Mouse (Mus musculus): Measurements from ENCODE around the gene Idi1. TPM values are rescaled to one million over a fixed set of nuclear protein-coding genes. Genes with fewer than 3 reads are reported as not detected.
"Not testable (repeated sequence)": the region's sequence is repeated elsewhere in the genome, so short reads cannot be mapped to it uniquely, and the experiment has no call there.

Gene Idi1
- polyA plus RNA-seq, 1 experiment from 2014 or later = 81.8 TPM

DNA sequence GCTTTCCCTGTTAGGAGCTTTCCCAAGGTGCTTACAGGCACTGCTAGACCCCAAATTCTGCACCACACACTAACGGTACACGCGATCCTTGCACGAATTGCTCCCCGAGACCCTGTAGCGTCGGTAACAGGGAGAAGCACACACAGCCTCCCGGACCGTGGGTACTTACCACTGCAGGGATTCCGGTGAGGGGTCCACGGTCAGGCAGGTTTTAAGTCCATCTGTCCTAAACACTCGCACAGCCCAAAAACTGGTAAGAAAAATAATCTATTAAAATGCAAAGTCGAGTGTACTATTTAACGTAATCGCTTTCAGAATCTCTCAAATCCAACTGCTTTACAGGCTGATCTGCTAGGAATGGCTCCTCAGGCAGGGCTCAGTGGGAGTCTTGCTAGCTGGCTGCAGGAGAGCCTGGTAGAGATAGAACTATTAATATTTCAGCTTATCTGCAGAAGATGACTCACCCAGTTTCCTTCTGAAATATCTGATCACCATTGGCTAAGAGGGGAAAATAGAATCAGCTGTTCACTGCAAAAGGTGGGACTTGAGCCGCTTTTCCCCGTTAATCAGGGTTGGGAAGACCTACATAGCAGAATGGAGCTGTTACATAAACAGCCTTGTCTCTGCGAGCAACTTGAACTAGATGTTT lies 13.9 kb upstream of the Idi1 start, which contains the start of gene Wdr37:
Gene Wdr37, minus strand, starts transcription at position 596 of the 649 bp plus-strand sequence.
- ATAC-seq (ENCODE audit: low FRiP score, low TSS enrichment) (peak; percentile 38; the same call in 1 of the 2 replicates), DNase-seq (peak; percentile 66)
- under 1% methylated on average over 18 of the region's 18 CpGs for WGBS
- H3K9me3 ChIP-seq (ENCODE audit: control insufficient read depth, low read length) = no peaks in the 10 kb centered on the region
- H3K36me3 ChIP-seq (ENCODE audit: control insufficient read depth, insufficient read depth, low read length) = no peaks in the 10 kb centered on the region
- peak within 1 kb of the TSS; percentile 88 for H3K9ac ChIP-seq (replicated peaks; ENCODE audit: low read length)
- peak within 1 kb of the TSS; percentile 61 for H3K4me2 ChIP-seq (ENCODE audit: low read length)
- peaks cover 22% of the 10 kb centered on the region for H3K4me1 ChIP-seq (ENCODE audit: control insufficient read depth, insufficient read depth, low read length)
- peak within 1 kb of the TSS; percentile 91 for H3K4me3 ChIP-seq (replicated peaks; ENCODE audit: low read depth, low read length)
- peak within 1 kb of the TSS; percentile 93 for H3K27ac ChIP-seq (replicated peaks; ENCODE audit: low read depth, low read length)
- H3K27me3 ChIP-seq (ENCODE audit: control insufficient read depth, insufficient read depth, low read length) = no peaks in the 10 kb centered on the region

DNA sequence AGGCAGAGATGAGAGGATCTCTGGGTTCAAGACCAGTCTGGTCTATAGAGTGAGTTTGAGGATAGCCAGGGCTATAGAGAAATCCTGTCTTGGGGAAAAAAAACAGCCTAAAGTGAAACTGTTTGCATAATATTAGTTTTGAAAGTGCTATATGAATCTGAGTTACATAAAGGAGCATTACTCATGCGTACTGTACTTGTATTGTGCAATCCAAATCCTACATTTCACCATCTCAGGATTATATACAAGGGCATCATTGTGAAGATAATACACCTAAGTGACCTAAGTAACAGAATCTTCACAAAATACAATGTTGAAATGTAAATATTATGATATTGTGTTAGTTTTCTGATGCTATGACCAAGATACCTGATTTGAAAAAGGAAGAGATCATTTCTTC lies 11.5 kb upstream of the Idi1 start:
- no peak for DNase-seq
- H3K4me1 ChIP-seq (ENCODE audit: control insufficient read depth, insufficient read depth, low read length) = peaks cover 16% of the 10 kb centered on the region; the same call in 1 of the 2 replicates
- H3K27me3 ChIP-seq (ENCODE audit: control insufficient read depth, insufficient read depth, low read length) = no peaks in the 10 kb centered on the region
- H3K9ac ChIP-seq (replicated peaks; ENCODE audit: low read length) = no peak overlapping the region
- no peak overlapping the region for H3K27ac ChIP-seq (replicated peaks; ENCODE audit: low read depth, low read length)
- ATAC-seq (ENCODE audit: low FRiP score, low TSS enrichment) = no peak
- H3K36me3 ChIP-seq (ENCODE audit: control insufficient read depth, insufficient read depth, low read length) = no peaks in the 10 kb centered on the region
- H3K4me2 ChIP-seq (ENCODE audit: low read length) = no peak overlapping the region
- 98% methylated on average over 1 of the region's 1 CpGs for WGBS
- H3K4me3 ChIP-seq (replicated peaks; ENCODE audit: low read depth, low read length) = no peak overlapping the region
- no peaks in the 10 kb centered on the region for H3K9me3 ChIP-seq (ENCODE audit: control insufficient read depth, low read length)

DNA sequence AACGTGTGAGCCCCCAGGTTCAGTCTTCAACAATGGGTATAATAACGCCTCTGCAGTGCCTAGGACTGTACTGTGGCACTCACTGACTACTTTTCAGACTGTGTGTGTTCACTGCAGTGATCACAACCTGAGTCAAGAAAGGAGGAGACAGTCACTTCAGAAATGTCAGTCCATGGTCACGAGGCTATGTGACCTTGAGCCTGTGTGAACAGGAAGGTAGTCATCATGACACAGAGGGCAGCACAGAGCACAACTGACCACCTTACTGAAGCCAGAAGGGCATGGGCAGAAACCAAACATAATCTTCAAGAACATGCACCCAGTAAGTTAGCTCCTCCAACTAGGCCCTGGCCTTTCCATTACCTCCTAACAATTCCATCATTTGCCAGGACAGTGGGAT lies 3.7 kb upstream of the Idi1 start:
- no peak overlapping the region for H3K4me3 ChIP-seq (replicated peaks; ENCODE audit: low read depth, low read length)
- no peaks in the 10 kb centered on the region for H3K36me3 ChIP-seq (ENCODE audit: control insufficient read depth, insufficient read depth, low read length)
- no peaks in the 10 kb centered on the region for H3K27me3 ChIP-seq (ENCODE audit: control insufficient read depth, insufficient read depth, low read length)
- 0 out of 2 replicates have a peak, but pooled peaks cover 5% of the 10 kb centered on the region for H3K4me1 ChIP-seq (ENCODE audit: control insufficient read depth, insufficient read depth, low read length)
- H3K27ac ChIP-seq (replicated peaks; ENCODE audit: low read depth, low read length) = no peak overlapping the region
- no peak overlapping the region for H3K4me2 ChIP-seq (ENCODE audit: low read length)
- H3K9me3 ChIP-seq (ENCODE audit: control insufficient read depth, low read length) = no peaks in the 10 kb centered on the region
- no peak overlapping the region for H3K9ac ChIP-seq (replicated peaks; ENCODE audit: low read length)
- WGBS = 69% methylated on average over 3 of the region's 3 CpGs
- no peak for ATAC-seq (ENCODE audit: low FRiP score, low TSS enrichment)
- DNase-seq = no peak

DNA sequence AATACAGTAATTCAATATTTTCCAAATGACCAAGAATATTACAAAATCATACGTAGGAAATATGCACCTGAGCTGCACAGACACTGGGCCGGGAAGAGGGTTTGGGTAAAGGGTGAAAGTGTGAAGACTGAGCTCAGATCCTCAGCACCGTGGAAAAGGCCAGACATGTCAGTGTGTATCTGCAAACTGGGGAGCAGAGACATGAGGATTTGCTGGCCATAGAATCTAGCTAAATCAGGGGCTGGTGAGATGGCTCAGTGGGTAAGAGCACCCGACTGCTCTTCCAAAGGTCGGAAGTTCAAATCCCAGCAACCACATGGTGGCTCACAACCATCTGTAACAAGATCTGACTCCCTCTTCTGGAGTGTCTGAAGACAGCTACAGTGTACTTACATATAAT lies 1.4 kb upstream of the Idi1 start:
- ATAC-seq (ENCODE audit: low FRiP score, low TSS enrichment) = not testable (repeated sequence)

DNA sequence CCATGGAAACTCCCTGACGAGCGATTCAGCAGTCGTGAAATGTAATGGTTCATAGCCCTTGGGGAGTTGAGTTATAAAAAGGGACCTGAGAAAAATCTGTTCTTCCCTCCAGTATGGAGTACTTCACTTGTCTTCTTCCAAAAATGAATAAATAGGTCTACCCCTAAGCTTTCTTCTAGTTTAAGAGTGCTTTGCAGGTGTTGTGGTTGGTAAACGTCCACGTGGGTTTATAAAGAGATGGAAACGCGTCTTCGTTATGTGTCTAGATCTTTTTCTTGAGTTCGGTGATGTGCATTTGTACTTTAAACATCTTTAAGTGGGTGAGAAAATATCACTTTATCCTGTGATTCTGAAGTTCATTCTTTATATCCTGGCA lies 872 bp downstream of the Idi1 start:
- peaks cover 21% of the 10 kb centered on the region for H3K36me3 ChIP-seq (ENCODE audit: control insufficient read depth, insufficient read depth, low read length)
- WGBS = 2% methylated on average over 9 of the region's 9 CpGs
- H3K27me3 ChIP-seq (ENCODE audit: control insufficient read depth, insufficient read depth, low read length) = no peaks in the 10 kb centered on the region
- H3K9ac ChIP-seq (replicated peaks; ENCODE audit: low read length) = peak overlapping the region; percentile 59
- ATAC-seq (ENCODE audit: low FRiP score, low TSS enrichment) (no peak), DNase-seq (no peak)
- peak overlapping the region; percentile 71 for H3K4me2 ChIP-seq (ENCODE audit: low read length)
- H3K9me3 ChIP-seq (ENCODE audit: control insufficient read depth, low read length) = no peaks in the 10 kb centered on the region
- H3K4me3 ChIP-seq (replicated peaks; ENCODE audit: low read depth, low read length) = peak overlapping the region; percentile 57
- peak overlapping the region; percentile 97 for H3K27ac ChIP-seq (replicated peaks; ENCODE audit: low read depth, low read length)
- H3K4me1 ChIP-seq (ENCODE audit: control insufficient read depth, insufficient read depth, low read length) = peaks cover 17% of the 10 kb centered on the region; the same call in 1 of the 2 replicates

More for the DNA sequence above, 1.4 kb upstream of the Idi1 start:
- not testable (repeated sequence) for H3K9me3 ChIP-seq (ENCODE audit: control insufficient read depth, low read length); H3K4me3 ChIP-seq (replicated peaks; ENCODE audit: low read depth, low read length); H3K9ac ChIP-seq (replicated peaks; ENCODE audit: low read length); H3K36me3 ChIP-seq (ENCODE audit: control insufficient read depth, insufficient read depth, low read length); H3K27me3 ChIP-seq (ENCODE audit: control insufficient read depth, insufficient read depth, low read length); H3K27ac ChIP-seq (replicated peaks; ENCODE audit: low read depth, low read length); H3K4me2 ChIP-seq (ENCODE audit: low read length); DNase-seq
- 87% methylated on average over 5 of the region's 5 CpGs for WGBS
- H3K4me1 ChIP-seq (ENCODE audit: control insufficient read depth, insufficient read depth, low read length) = peaks cover 17% of the 10 kb centered on the region; the same call in 1 of the 2 replicates

DNA sequence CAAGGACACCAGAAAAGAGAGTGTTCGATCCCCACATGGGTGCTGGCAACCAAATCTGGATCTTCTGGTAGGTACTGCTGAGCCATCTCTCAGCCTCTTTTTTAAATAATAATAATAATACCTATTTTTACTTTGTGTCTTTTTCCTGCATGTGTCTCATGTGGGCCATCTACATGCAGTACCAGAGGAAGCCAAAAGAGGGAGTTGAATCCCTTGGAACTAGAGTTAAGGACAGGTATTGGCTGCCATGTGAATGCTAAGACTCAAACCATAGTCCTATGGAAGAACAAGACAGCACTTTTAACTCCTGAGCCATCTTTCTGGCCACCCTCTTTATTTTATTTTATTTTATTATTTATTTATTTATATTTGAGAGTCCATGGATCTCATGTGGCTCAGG lies 3.3 kb downstream of the Idi1 start:
- H3K4me1 ChIP-seq (ENCODE audit: control insufficient read depth, insufficient read depth, low read length) = peaks cover 17% of the 10 kb centered on the region; the same call in 1 of the 2 replicates
- DNase-seq = peak; percentile 50
- no peak overlapping the region for H3K4me3 ChIP-seq (replicated peaks; ENCODE audit: low read depth, low read length)
- WGBS = 100% methylated on average over 1 of the region's 1 CpGs
- H3K9ac ChIP-seq (replicated peaks; ENCODE audit: low read length) = no peak overlapping the region
- no peak overlapping the region for H3K4me2 ChIP-seq (ENCODE audit: low read length)
- no peaks in the 10 kb centered on the region for H3K9me3 ChIP-seq (ENCODE audit: control insufficient read depth, low read length)
- H3K36me3 ChIP-seq (ENCODE audit: control insufficient read depth, insufficient read depth, low read length) = peaks cover 32% of the 10 kb centered on the region
- H3K27me3 ChIP-seq (ENCODE audit: control insufficient read depth, insufficient read depth, low read length) = no peaks in the 10 kb centered on the region
- no peak for ATAC-seq (ENCODE audit: low FRiP score, low TSS enrichment)
- H3K27ac ChIP-seq (replicated peaks; ENCODE audit: low read depth, low read length) = no peak overlapping the region

DNA sequence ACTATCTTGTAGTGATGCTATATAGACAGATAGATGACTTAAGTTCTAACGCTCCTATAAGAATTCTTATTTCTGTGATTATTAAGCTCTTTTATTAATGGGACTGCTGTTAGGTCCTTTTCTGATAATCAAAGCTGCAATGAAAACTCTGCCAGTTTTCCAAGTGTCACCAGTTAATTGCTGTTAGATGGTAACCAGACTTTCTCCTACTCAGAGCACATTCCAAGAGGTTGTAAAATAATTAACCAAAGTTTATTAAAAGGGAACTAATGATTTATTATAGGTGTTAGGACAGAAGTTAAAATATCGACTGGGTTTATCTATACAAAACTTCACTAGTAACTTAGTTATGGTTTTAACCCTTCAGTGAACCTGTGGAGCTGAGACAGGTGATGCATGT lies 20.7 kb downstream of the Idi1 start:
- not testable (repeated sequence) for H3K36me3 ChIP-seq (ENCODE audit: control insufficient read depth, insufficient read depth, low read length); H3K27me3 ChIP-seq (ENCODE audit: control insufficient read depth, insufficient read depth, low read length); H3K9ac ChIP-seq (replicated peaks; ENCODE audit: low read length); H3K9me3 ChIP-seq (ENCODE audit: control insufficient read depth, low read length); H3K4me3 ChIP-seq (replicated peaks; ENCODE audit: low read depth, low read length); H3K27ac ChIP-seq (replicated peaks; ENCODE audit: low read depth, low read length); DNase-seq; ATAC-seq (ENCODE audit: low FRiP score, low TSS enrichment); H3K4me1 ChIP-seq (ENCODE audit: control insufficient read depth, insufficient read depth, low read length); H3K4me2 ChIP-seq (ENCODE audit: low read length)
- 90% methylated on average over 2 of the region's 2 CpGs for WGBS

DNA sequence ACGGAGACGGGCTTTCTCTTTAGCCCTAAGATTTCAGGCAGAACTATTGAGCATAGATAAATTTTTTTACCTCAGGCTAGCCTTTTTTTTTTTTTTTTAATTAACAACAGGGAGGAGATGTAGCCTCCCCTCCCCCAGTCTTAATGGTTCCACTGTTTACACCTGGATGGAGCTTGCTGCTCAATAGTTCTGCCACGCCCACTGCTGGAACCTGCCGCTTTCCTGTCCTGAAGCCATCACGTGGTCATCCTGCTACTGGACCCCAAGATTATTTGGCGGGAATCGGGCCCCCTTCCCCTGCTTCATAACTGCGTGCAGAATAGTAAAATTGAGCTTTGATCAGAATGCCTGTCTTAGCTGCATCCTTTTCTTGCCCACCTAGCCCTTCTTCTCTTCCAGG lies 28.6 kb downstream of the Idi1 start:
- H3K36me3 ChIP-seq (ENCODE audit: control insufficient read depth, insufficient read depth, low read length); H3K4me1 ChIP-seq (ENCODE audit: control insufficient read depth, insufficient read depth, low read length); H3K9me3 ChIP-seq (ENCODE audit: control insufficient read depth, low read length); H3K4me3 ChIP-seq (replicated peaks; ENCODE audit: low read depth, low read length); H3K4me2 ChIP-seq (ENCODE audit: low read length); H3K9ac ChIP-seq (replicated peaks; ENCODE audit: low read length); ATAC-seq (ENCODE audit: low FRiP score, low TSS enrichment); DNase-seq; H3K27ac ChIP-seq (replicated peaks; ENCODE audit: low read depth, low read length); H3K27me3 ChIP-seq (ENCODE audit: control insufficient read depth, insufficient read depth, low read length): not testable (repeated sequence)
- WGBS = 96% methylated on average over 8 of the region's 8 CpGs

DNA sequence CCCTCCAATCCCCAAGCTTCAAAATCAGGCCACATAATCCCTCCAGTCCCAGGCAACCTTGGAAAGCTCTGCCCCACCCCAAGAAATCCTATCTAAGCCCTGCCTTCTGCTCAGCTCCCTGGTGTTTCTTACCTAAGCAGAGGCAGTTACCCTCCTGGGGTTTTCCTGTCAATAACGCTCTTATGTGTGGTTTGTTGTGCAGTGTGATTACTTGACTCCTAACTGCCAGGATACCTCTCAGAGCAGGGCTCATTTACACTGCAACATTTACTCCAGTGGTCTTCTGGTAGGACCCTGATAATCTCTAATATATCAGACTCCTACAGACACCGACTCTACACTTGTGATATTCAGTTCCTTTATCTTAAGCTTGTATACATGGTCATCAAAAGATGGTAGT lies 48.2 kb downstream of the Idi1 start:
- Histone ChIP-seq H3K27me3 (ENCODE audit: control insufficient read depth, insufficient read depth, low read length) (no peaks in the 10 kb centered on the region), H3K9me3 (ENCODE audit: control insufficient read depth, low read length) (no peaks in the 10 kb centered on the region), H3K9ac (replicated peaks; ENCODE audit: low read length) (no peak overlapping the region), H3K36me3 (ENCODE audit: control insufficient read depth, insufficient read depth, low read length) (no peaks in the 10 kb centered on the region), H3K27ac (replicated peaks; ENCODE audit: low read depth, low read length) (no peak overlapping the region), H3K4me2 (ENCODE audit: low read length) (no peak overlapping the region), H3K4me1 (ENCODE audit: control insufficient read depth, insufficient read depth, low read length) (no peaks in the 10 kb centered on the region), H3K4me3 (replicated peaks; ENCODE audit: low read depth, low read length) (no peak overlapping the region)
- ATAC-seq (ENCODE audit: low FRiP score, low TSS enrichment) (no peak), DNase-seq (no peak)
- WGBS = 64% methylated on average over 2 of the region's 2 CpGs
